Mouse (Mus musculus): ENCODE results near the gene Lrrc10b. TPM values are rescaled to one million over a fixed set of nuclear protein-coding genes. Genes with fewer than 3 reads are reported as not detected.
A peak's percentile ranks its signal among the peaks of the same experiment; 100 is the strongest.

The Lrrc10b gene
- polyA plus RNA-seq, 1 experiment from 2014 or later, result 0.19 TPM

DNA sequence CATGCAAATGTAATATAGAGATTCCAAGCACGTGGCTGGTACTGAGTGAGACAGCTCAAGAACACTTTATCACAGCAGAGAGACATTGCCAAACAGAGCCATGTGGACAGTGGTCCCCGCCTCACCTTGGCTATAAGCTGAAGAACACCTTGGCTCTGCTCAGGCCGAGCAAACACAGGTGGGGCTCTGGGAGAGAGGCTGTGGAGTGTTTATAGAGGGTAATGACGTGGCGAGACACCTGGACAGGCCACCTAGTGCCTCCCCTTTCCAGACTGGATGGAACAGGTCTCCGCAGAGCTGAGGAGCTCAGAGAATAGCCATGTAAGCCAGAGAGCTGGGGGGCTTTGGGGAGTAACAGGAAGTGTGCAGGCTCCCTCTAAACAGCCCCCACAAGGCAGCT is 22.3 kb downstream of the Lrrc10b start:
- Histone ChIP-seq H3K36me3 (ENCODE audit: control insufficient read depth, insufficient read depth, low read length) (no peaks in the 10 kb centered on the region), H3K27me3 (ENCODE audit: control insufficient read depth, insufficient read depth, low read length) (peaks cover 29% of the 10 kb centered on the region), H3K4me2 (no peak overlapping the region), H3K9ac (ENCODE audit: low read depth, low read length) (no peak overlapping the region), H3K4me3 (ENCODE audit: low read depth, low read length) (no peak overlapping the region), H3K9me3 (replicated peaks; ENCODE audit: control insufficient read depth, low read length) (no peaks in the 10 kb centered on the region), H3K27ac (ENCODE audit: low read depth, low read length) (no peak overlapping the region), H3K4me1 (ENCODE audit: control insufficient read depth, insufficient read depth, low read length) (peaks cover 21% of the 10 kb centered on the region)
- 67% methylated on average over 6 of the region's 6 CpGs for WGBS (ENCODE audit: insufficient replicate concordance)
- ATAC-seq (replicated peaks; ENCODE audit: insufficient number of reproducible peaks, low FRiP score, low TSS enrichment), result no peak

DNA sequence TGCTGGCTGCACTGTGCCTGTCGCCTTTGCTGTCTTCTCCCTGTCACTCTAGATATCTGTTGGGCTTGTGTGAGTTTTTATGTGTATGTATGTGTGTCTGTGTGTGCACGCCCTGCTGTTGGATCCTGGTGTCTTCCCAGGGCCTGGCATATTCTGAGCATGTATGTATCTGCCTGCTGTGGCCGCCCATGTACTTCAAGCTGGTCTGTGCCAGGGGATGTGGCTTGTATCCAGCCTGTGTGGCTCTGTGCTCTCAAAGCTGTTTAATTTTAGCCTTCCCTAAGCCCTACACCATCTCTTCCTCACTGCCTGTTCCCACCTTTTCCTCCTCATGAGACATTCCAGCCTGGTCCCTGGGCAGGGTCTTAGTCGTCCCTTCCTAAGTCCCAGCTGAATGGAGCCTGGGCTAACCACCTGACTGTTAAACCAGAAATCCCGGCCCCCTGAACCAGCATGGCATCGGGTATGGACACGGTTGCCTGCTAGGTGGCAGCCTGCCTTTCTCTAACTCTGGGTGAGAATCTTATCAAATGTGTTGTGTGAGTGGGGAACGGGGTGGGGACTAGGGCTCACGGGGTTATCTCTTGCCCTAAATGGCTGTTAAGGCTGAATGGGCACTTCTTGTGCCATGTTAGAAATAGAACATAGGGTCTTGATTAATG is 23.3 kb downstream of the Lrrc10b start:
- H3K4me1 ChIP-seq (ENCODE audit: control insufficient read depth, insufficient read depth, low read length), result peaks cover 21% of the 10 kb centered on the region
- H3K27me3 ChIP-seq (ENCODE audit: control insufficient read depth, insufficient read depth, low read length), result peaks cover 26% of the 10 kb centered on the region
- WGBS (ENCODE audit: insufficient replicate concordance), result 44% methylated on average over 9 of the region's 9 CpGs
- 0 out of 2 replicates have a peak overlapping the region, but pooled peaks have one; percentile 28 for H3K9ac ChIP-seq (ENCODE audit: low read depth, low read length)
- H3K9me3 ChIP-seq (replicated peaks; ENCODE audit: control insufficient read depth, low read length), result no peaks in the 10 kb centered on the region
- no peaks in the 10 kb centered on the region for H3K36me3 ChIP-seq (ENCODE audit: control insufficient read depth, insufficient read depth, low read length)
- H3K27ac ChIP-seq (ENCODE audit: low read depth, low read length), result 0 out of 2 replicates have a peak overlapping the region, but pooled peaks have one; percentile 22
- no peak overlapping the region for H3K4me3 ChIP-seq (ENCODE audit: low read depth, low read length)
- no peak for ATAC-seq (replicated peaks; ENCODE audit: insufficient number of reproducible peaks, low FRiP score, low TSS enrichment)
- H3K4me2 ChIP-seq, result no peak overlapping the region

DNA sequence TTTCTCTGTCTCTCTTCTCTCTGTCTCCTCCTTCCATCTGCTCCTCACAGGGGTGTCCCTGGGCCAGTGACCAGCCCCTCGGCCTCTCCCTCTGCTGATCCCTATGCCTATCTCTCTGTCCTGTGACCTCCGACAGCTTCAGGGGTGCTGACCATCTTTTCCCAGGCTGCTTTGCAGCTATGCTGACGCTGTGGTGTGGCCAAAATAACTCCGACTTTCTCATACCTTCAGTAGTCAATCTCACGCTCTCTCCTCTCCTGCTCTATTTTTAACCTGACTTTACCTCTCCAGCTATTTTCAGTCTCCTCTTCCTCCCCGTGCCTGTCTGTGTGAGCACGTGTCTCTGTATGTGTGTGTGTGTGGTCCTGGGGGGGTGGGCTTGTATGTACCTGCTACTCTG is 24.0 kb downstream of the Lrrc10b start:
- H3K9ac ChIP-seq (ENCODE audit: low read depth, low read length), result 0 out of 2 replicates have a peak overlapping the region, but pooled peaks have one; percentile 28
- H3K4me2 ChIP-seq, result no peak overlapping the region; the same call in 1 of the 2 replicates
- H3K4me3 ChIP-seq (ENCODE audit: low read depth, low read length), result no peak overlapping the region
- no peak overlapping the region for H3K27ac ChIP-seq (ENCODE audit: low read depth, low read length)
- ATAC-seq (replicated peaks; ENCODE audit: insufficient number of reproducible peaks, low FRiP score, low TSS enrichment), result no peak
- H3K36me3 ChIP-seq (ENCODE audit: control insufficient read depth, insufficient read depth, low read length), result no peaks in the 10 kb centered on the region
- whole genome bisulfite sequencing (ENCODE audit: insufficient replicate concordance), result 33% methylated on average over 7 of the region's 7 CpGs
- H3K27me3 ChIP-seq (ENCODE audit: control insufficient read depth, insufficient read depth, low read length), result peaks cover 21% of the 10 kb centered on the region
- H3K4me1 ChIP-seq (ENCODE audit: control insufficient read depth, insufficient read depth, low read length), result peaks cover 21% of the 10 kb centered on the region
- no peaks in the 10 kb centered on the region for H3K9me3 ChIP-seq (replicated peaks; ENCODE audit: control insufficient read depth, low read length)

DNA sequence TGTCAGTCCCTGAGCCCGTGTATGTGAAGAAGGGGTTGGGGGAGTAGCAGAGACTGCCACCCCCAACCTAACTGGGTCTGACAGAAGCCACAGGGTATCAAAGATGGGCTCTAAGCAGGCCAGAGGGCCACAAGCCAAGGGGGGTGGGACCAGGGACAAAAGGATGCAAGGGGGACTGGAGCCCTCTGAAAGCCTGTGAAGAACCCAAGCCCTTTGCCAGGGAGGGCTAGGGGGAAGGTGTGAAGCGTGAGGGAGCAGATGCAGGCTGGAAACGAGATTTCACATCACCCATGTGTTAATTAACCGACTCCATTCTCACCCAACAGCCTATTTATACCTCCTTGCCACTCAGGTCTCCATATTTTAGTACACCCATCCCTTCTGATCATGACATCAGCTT is 25.4 kb downstream of the Lrrc10b start:
- H3K36me3 ChIP-seq (ENCODE audit: control insufficient read depth, insufficient read depth, low read length), result no peaks in the 10 kb centered on the region
- peaks cover 30% of the 10 kb centered on the region for H3K27me3 ChIP-seq (ENCODE audit: control insufficient read depth, insufficient read depth, low read length)
- H3K9ac ChIP-seq (ENCODE audit: low read depth, low read length), result no peak overlapping the region
- no peak for ATAC-seq (replicated peaks; ENCODE audit: insufficient number of reproducible peaks, low FRiP score, low TSS enrichment)
- no peak overlapping the region for H3K4me2 ChIP-seq
- no peak overlapping the region for H3K4me3 ChIP-seq (ENCODE audit: low read depth, low read length)
- peaks cover 21% of the 10 kb centered on the region for H3K4me1 ChIP-seq (ENCODE audit: control insufficient read depth, insufficient read depth, low read length)
- H3K9me3 ChIP-seq (replicated peaks; ENCODE audit: control insufficient read depth, low read length), result no peaks in the 10 kb centered on the region
- H3K27ac ChIP-seq (ENCODE audit: low read depth, low read length), result no peak overlapping the region
- 49% methylated on average over 4 of the region's 4 CpGs for WGBS (ENCODE audit: insufficient replicate concordance)

DNA sequence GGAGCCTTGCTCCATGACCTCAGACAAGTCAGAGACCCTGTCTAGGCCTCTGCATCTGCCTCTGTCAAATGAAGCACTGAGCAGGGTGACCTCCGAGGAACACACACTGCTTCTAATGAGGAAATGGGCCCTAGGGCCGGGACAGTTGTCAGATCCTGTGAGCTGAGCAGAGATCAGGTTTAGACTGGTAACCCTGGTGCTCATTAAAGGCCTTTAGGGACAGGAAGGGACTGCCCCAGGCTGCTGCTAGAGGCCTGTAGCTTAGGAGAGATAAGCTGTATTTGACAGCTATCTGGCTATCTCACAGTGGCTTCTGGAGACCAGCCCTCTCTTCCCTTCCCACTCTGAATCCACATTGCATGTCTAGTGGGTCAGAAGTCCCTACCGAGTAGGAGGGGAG is 25.9 kb downstream of the Lrrc10b start:
- Histone ChIP-seq H3K36me3 (ENCODE audit: control insufficient read depth, insufficient read depth, low read length) (no peaks in the 10 kb centered on the region), H3K4me2 (no peak overlapping the region), H3K9ac (ENCODE audit: low read depth, low read length) (0 out of 2 replicates have a peak overlapping the region, but pooled peaks have one; percentile 18), H3K27ac (ENCODE audit: low read depth, low read length) (no peak overlapping the region), H3K27me3 (ENCODE audit: control insufficient read depth, insufficient read depth, low read length) (peaks cover 32% of the 10 kb centered on the region), H3K4me3 (ENCODE audit: low read depth, low read length) (no peak overlapping the region), H3K9me3 (replicated peaks; ENCODE audit: control insufficient read depth, low read length) (no peaks in the 10 kb centered on the region), H3K4me1 (ENCODE audit: control insufficient read depth, insufficient read depth, low read length) (peaks cover 21% of the 10 kb centered on the region)
- 16% methylated on average over 3 of the region's 3 CpGs for WGBS (ENCODE audit: insufficient replicate concordance)
- ATAC-seq (replicated peaks; ENCODE audit: insufficient number of reproducible peaks, low FRiP score, low TSS enrichment), result no peak

DNA sequence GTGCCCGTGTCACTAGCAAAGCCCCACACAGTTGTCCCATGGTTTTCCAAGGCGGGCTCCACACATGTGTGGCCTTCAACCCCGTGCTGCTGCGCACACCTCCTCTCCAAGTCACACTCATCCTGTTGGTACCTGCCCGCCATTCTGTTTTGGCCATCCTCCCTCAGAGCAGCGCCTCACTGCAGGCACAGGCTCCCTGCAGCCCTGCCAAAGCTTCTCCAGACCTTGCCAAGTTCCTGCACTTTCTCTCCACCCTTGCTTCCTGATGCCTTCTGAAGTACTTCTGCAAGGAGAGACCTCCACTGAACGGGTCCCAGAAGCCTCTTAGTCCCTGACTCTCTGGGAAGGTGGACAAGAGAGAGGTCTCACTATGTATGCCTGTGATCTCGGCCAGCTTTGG is 27.9 kb downstream of the Lrrc10b start:
- no peak overlapping the region for H3K4me3 ChIP-seq (ENCODE audit: low read depth, low read length)
- no peaks in the 10 kb centered on the region for H3K9me3 ChIP-seq (replicated peaks; ENCODE audit: control insufficient read depth, low read length)
- H3K4me2 ChIP-seq, result no peak overlapping the region
- WGBS (ENCODE audit: insufficient replicate concordance), result 80% methylated on average over 8 of the region's 8 CpGs
- no peak overlapping the region for H3K9ac ChIP-seq (ENCODE audit: low read depth, low read length)
- peaks cover 24% of the 10 kb centered on the region for H3K4me1 ChIP-seq (ENCODE audit: control insufficient read depth, insufficient read depth, low read length)
- no peaks in the 10 kb centered on the region for H3K36me3 ChIP-seq (ENCODE audit: control insufficient read depth, insufficient read depth, low read length)
- no peak overlapping the region for H3K27ac ChIP-seq (ENCODE audit: low read depth, low read length)
- no peak for ATAC-seq (replicated peaks; ENCODE audit: insufficient number of reproducible peaks, low FRiP score, low TSS enrichment)
- H3K27me3 ChIP-seq (ENCODE audit: control insufficient read depth, insufficient read depth, low read length), result peaks cover 39% of the 10 kb centered on the region

DNA sequence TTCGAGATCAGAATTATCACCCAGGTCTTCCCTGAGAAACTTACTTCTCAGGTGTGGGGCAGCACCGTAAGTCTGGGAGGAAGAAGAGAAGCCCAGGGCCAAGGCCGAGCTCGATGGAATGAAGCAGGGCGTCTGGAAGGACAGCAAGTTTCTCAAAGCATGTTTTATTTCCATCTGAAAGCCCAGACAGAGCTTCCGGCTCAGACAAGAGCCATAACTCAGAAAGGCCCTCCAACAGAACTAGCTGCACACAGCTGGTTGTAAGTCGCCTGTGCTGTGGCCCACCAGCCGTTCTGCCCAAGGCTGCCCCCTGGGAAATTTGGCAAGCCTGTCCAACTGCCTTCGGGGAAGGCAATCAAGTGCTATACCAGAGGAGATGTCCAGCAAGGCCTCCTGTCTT is 29.8 kb downstream of the Lrrc10b start:
- Histone ChIP-seq H3K9me3 (replicated peaks; ENCODE audit: control insufficient read depth, low read length) (no peaks in the 10 kb centered on the region), H3K27me3 (ENCODE audit: control insufficient read depth, insufficient read depth, low read length) (peaks cover 52% of the 10 kb centered on the region), H3K4me3 (ENCODE audit: low read depth, low read length) (no peak overlapping the region), H3K27ac (ENCODE audit: low read depth, low read length) (no peak overlapping the region), H3K36me3 (ENCODE audit: control insufficient read depth, insufficient read depth, low read length) (no peaks in the 10 kb centered on the region), H3K4me1 (ENCODE audit: control insufficient read depth, insufficient read depth, low read length) (peaks cover 15% of the 10 kb centered on the region), H3K9ac (ENCODE audit: low read depth, low read length) (no peak overlapping the region), H3K4me2 (no peak overlapping the region)
- no peak for ATAC-seq (replicated peaks; ENCODE audit: insufficient number of reproducible peaks, low FRiP score, low TSS enrichment)
- WGBS (ENCODE audit: insufficient replicate concordance), result 78% methylated on average over 9 of the region's 9 CpGs

DNA sequence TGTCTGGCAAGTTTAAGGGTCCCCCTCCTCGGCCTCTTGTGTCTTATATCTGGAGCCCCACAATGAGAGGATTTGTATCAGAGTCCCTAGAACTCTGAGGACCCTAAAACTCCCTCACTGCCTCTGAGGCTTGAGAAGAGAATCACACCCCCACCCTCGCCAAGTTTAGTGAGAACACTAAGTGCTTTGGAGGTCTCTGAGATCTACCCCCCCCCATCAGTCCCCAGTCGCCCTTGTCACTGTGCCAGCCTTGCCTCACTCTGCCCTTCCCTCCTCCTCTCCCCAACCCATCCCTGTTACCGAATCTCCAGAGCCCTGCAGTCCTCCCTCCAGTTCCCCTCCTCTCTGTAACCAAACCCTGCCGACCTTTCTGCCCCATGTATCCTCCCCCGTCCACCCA is 30.5 kb downstream of the Lrrc10b start:
- no peak overlapping the region for H3K4me3 ChIP-seq (ENCODE audit: low read depth, low read length)
- H3K27ac ChIP-seq (ENCODE audit: low read depth, low read length), result no peak overlapping the region
- H3K4me2 ChIP-seq, result no peak overlapping the region
- WGBS (ENCODE audit: insufficient replicate concordance), result 38% methylated on average over 6 of the region's 6 CpGs
- no peaks in the 10 kb centered on the region for H3K9me3 ChIP-seq (replicated peaks; ENCODE audit: control insufficient read depth, low read length)
- no peak for ATAC-seq (replicated peaks; ENCODE audit: insufficient number of reproducible peaks, low FRiP score, low TSS enrichment)
- H3K9ac ChIP-seq (ENCODE audit: low read depth, low read length), result no peak overlapping the region
- H3K4me1 ChIP-seq (ENCODE audit: control insufficient read depth, insufficient read depth, low read length), result peaks cover 19% of the 10 kb centered on the region
- peaks cover 57% of the 10 kb centered on the region for H3K27me3 ChIP-seq (ENCODE audit: control insufficient read depth, insufficient read depth, low read length)
- H3K36me3 ChIP-seq (ENCODE audit: control insufficient read depth, insufficient read depth, low read length), result no peaks in the 10 kb centered on the region

DNA sequence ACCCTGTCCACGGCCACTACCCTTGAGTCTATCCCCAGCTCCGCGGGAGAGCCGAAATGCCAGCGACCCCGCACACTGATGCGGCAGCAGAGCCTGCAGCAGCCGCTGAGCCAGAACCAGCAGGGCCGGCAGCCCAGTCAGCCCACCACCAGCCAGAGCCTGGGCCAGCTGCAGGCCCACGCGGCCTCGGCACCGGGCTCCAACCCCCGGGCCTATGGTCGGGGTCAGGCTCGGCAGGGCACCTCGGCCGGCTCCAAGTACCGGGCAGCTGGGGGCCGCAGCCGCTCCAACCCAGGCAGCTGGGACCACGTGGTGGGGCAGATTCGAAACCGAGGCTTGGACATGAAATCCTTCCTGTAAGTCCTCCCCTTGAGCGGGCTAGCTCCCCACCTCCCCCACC is 31.0 kb downstream of the Lrrc10b start:
- 0 out of 2 replicates have a peak overlapping the region, but pooled peaks have one; percentile 16 for H3K9ac ChIP-seq (ENCODE audit: low read depth, low read length)
- no peak for ATAC-seq (replicated peaks; ENCODE audit: insufficient number of reproducible peaks, low FRiP score, low TSS enrichment)
- no peaks in the 10 kb centered on the region for H3K36me3 ChIP-seq (ENCODE audit: control insufficient read depth, insufficient read depth, low read length)
- H3K4me2 ChIP-seq, result no peak overlapping the region
- H3K27ac ChIP-seq (ENCODE audit: low read depth, low read length), result no peak overlapping the region
- peaks cover 61% of the 10 kb centered on the region for H3K27me3 ChIP-seq (ENCODE audit: control insufficient read depth, insufficient read depth, low read length)
- no peaks in the 10 kb centered on the region for H3K9me3 ChIP-seq (replicated peaks; ENCODE audit: control insufficient read depth, low read length)
- no peak overlapping the region for H3K4me3 ChIP-seq (ENCODE audit: low read depth, low read length)
- WGBS (ENCODE audit: insufficient replicate concordance), result 41% methylated on average over 25 of the region's 25 CpGs
- H3K4me1 ChIP-seq (ENCODE audit: control insufficient read depth, insufficient read depth, low read length), result peaks cover 20% of the 10 kb centered on the region
